In genomic region chr12:84451801-84452200, GRCm38 (mm10) we compare ENCODE assay signal across 8 mouse cellular contexts. TPM values are rescaled to one million over a fixed set of nuclear protein-coding genes. Genes with fewer than 3 reads are reported as not detected.
A peak's percentile ranks its signal among the peaks of the same experiment; 100 is the strongest.
DNase-seq lines count a peak whose midpoint lies in the region; ATAC-seq and TF ChIP-seq lines count a peak whose summit lies in the region.

No protein-coding gene starts in this region.

- DNase-seq in kidney, adult 2 months = no peak
- no peak for DNase-seq in kidney, postnatal 4 days
- DNase-seq in G1E (ENCODE audit: low spot score) = peak; percentile 3
- DNase-seq in embryonic facial prominence, embryonic 11.5 days (ENCODE audit: low spot score) = no peak
- no peak for DNase-seq in midbrain, embryonic 11.5 days (ENCODE audit: low spot score, missing footprints)
- DNase-seq in Muller cell, postnatal 12 days (ENCODE audit: inconsistent ontology term) = no peak

- H3K4me2 ChIP-seq in embryonic facial prominence, embryonic 11.5 days (ENCODE audit: low read depth, low read length) = peak overlapping the region; percentile 85
- H3K4me2 ChIP-seq in intestine, embryonic 16.5 days (ENCODE audit: low read depth, low read length) = peak overlapping the region; percentile 99
- peak overlapping the region; percentile 94 for H3K4me2 ChIP-seq in midbrain, embryonic 11.5 days

- H3K9me3 ChIP-seq in G1E (replicated peaks) = no peaks in the 10 kb centered on the region
- H3K9me3 ChIP-seq in embryonic facial prominence, embryonic 11.5 days (replicated peaks; ENCODE audit: control insufficient read depth, low read length) = no peaks in the 10 kb centered on the region
- H3K9me3 ChIP-seq in intestine, embryonic 16.5 days (ENCODE audit: control insufficient read depth, low read length) = no peaks in the 10 kb centered on the region
- no peaks in the 10 kb centered on the region for H3K9me3 ChIP-seq in midbrain, embryonic 11.5 days (ENCODE audit: control insufficient read depth, low read length)

- H3K9ac ChIP-seq in embryonic facial prominence, embryonic 11.5 days (replicated peaks; ENCODE audit: low read length) = peak overlapping the region; percentile 63
- peak overlapping the region; percentile 64 for H3K9ac ChIP-seq in intestine, embryonic 16.5 days (ENCODE audit: low read depth, low read length)
- peak overlapping the region; percentile 79 for H3K9ac ChIP-seq in midbrain, embryonic 11.5 days (ENCODE audit: low read length)

- TF ChIP-seq CTCF in kidney, adult 2 months (conservative IDR thresholded peaks at IDR 0.05; ENCODE audit: insufficient read depth, insufficient read length, low read depth, low read length) = no peak
- TF ChIP-seq CTCF in G1E (IDR thresholded peaks at IDR 0.05; ENCODE audit: low read depth, low read length) = no peak

- under 1% methylated on average over 11 of the region's 11 CpGs for WGBS in kidney, adult 2 months
- 2% methylated on average over 11 of the region's 11 CpGs for WGBS in embryonic facial prominence, embryonic 11.5 days
- WGBS in intestine, embryonic 16.5 days = 2% methylated on average over 11 of the region's 11 CpGs
- WGBS in midbrain, embryonic 11.5 days = 3% methylated on average over 11 of the region's 11 CpGs

- no peak for ATAC-seq in G1E (ENCODE audit: extremely low read depth, insufficient number of reproducible peaks, low FRiP score, poor library complexity, severe bottlenecking)
- ATAC-seq in embryonic facial prominence, embryonic 11.5 days (replicated peaks; ENCODE audit: insufficient number of reproducible peaks, low FRiP score, low TSS enrichment, low read depth) = no peak
- no peak for ATAC-seq in intestine, embryonic 16.5 days
- no peak for ATAC-seq in midbrain, embryonic 11.5 days (ENCODE audit: low FRiP score)
- ATAC-seq in cerebellum, adult (ENCODE audit: insufficient number of reproducible peaks, low FRiP score, low TSS enrichment) = no peak

- H3K27me3 ChIP-seq in kidney, adult 2 months (replicated peaks; ENCODE audit: control insufficient read depth, insufficient read depth, low read length) = no peaks in the 10 kb centered on the region
- 0 out of 2 replicates have a peak, but pooled peaks cover 3% of the 10 kb centered on the region for H3K27me3 ChIP-seq in G1E (ENCODE audit: insufficient read depth, low read length)
- H3K27me3 ChIP-seq in embryonic facial prominence, embryonic 11.5 days (ENCODE audit: control insufficient read depth, insufficient read depth, low read length) = no peaks in the 10 kb centered on the region
- no peaks in the 10 kb centered on the region for H3K27me3 ChIP-seq in intestine, embryonic 16.5 days (replicated peaks; ENCODE audit: control insufficient read depth, insufficient read depth, low read length)
- no peaks in the 10 kb centered on the region for H3K27me3 ChIP-seq in midbrain, embryonic 11.5 days (ENCODE audit: control insufficient read depth, insufficient read depth, low read length)

- TF ChIP-seq POLR2A in kidney, adult 2 months (IDR thresholded peaks at IDR 0.05; ENCODE audit: low read depth, low read length) = no peak

- peaks cover 5% of the 10 kb centered on the region; the same call in 1 of the 2 replicates for H3K4me1 ChIP-seq in kidney, adult 2 months (ENCODE audit: control insufficient read depth, insufficient read depth, low read length)
- H3K4me1 ChIP-seq in G1E (ENCODE audit: insufficient read depth, low read depth, low read length) = peaks cover 36% of the 10 kb centered on the region
- H3K4me1 ChIP-seq in embryonic facial prominence, embryonic 11.5 days (ENCODE audit: control insufficient read depth, insufficient read depth, low read length) = no peaks in the 10 kb centered on the region
- peaks cover 8% of the 10 kb centered on the region for H3K4me1 ChIP-seq in intestine, embryonic 16.5 days (ENCODE audit: control insufficient read depth, insufficient read depth, low read length)
- H3K4me1 ChIP-seq in midbrain, embryonic 11.5 days (ENCODE audit: control insufficient read depth, insufficient read depth, low read length) = peaks cover 11% of the 10 kb centered on the region

- peaks cover under 1% of the 10 kb centered on the region for H3K36me3 ChIP-seq in kidney, adult 2 months (ENCODE audit: control insufficient read depth, insufficient read depth, low read length)
- peaks cover 28% of the 10 kb centered on the region for H3K36me3 ChIP-seq in G1E (replicated peaks)
- H3K36me3 ChIP-seq in embryonic facial prominence, embryonic 11.5 days (replicated peaks; ENCODE audit: control insufficient read depth, insufficient read depth, low read depth, low read length) = no peaks in the 10 kb centered on the region
- no peaks in the 10 kb centered on the region for H3K36me3 ChIP-seq in intestine, embryonic 16.5 days (ENCODE audit: control insufficient read depth, insufficient read depth, low read length)
- no peaks in the 10 kb centered on the region for H3K36me3 ChIP-seq in midbrain, embryonic 11.5 days (ENCODE audit: control insufficient read depth, insufficient read depth, low read length)

- peak overlapping the region; percentile 84 for H3K4me3 ChIP-seq in kidney, adult 2 months (ENCODE audit: insufficient read depth, low read depth, low read length)
- peak overlapping the region; percentile 79 for H3K4me3 ChIP-seq in G1E (ENCODE audit: low read depth, low read length)
- peak overlapping the region; percentile 60 for H3K4me3 ChIP-seq in embryonic facial prominence, embryonic 11.5 days (ENCODE audit: low read depth, low read length)
- H3K4me3 ChIP-seq in intestine, embryonic 16.5 days (ENCODE audit: low read length) = peak overlapping the region; percentile 79
- peak overlapping the region; percentile 73 for H3K4me3 ChIP-seq in midbrain, embryonic 11.5 days (ENCODE audit: low read depth, low read length)

- peak overlapping the region; percentile 76 for H3K27ac ChIP-seq in kidney, adult 2 months (ENCODE audit: insufficient read depth, low read depth, low read length)
- H3K27ac ChIP-seq in embryonic facial prominence, embryonic 11.5 days (replicated peaks; ENCODE audit: low read depth, low read length) = no peak overlapping the region
- peak overlapping the region; percentile 73 for H3K27ac ChIP-seq in intestine, embryonic 16.5 days (ENCODE audit: low read length)
- no peak overlapping the region for H3K27ac ChIP-seq in midbrain, embryonic 11.5 days (ENCODE audit: low read depth, low read length)

RNA-seq across cellular contexts. Expression of gene Lin52, which starts 0.6 kb away (rescaled TPM):
- polyA plus RNA-seq in kidney, adult 2 months (2012; rRNA removed) = 21.6 and 26.3 TPM in 2 replicates
- 21.6 and 25.2 TPM in 2 replicates for total RNA-seq in G1E (2014; fragmentation: Nextera tagmentation)
- total RNA-seq in G1E (2017) = 30.9 and 38.5 TPM in 2 replicates
- 0.67 and 1.0 TPM in 2 replicates for polyA plus RNA-seq in G1E (2012)
- 35.8 and 36.1 TPM in 2 replicates for polyA plus RNA-seq in embryonic facial prominence, embryonic 11.5 days (2014; fragmentation: Nextera tagmentation; extraction: Ambion mirVana)
- 13.9 and 14.7 TPM in 2 replicates for polyA plus RNA-seq in intestine, embryonic 16.5 days (2015; fragmentation: Nextera tagmentation; extraction: Ambion mirVana)
- polyA plus RNA-seq in midbrain, embryonic 11.5 days (2014; fragmentation: Nextera tagmentation; extraction: Ambion mirVana) = 42.2 and 45.7 TPM in 2 replicates

RNA-seq across cellular contexts. Expression of gene Aldh6a1, which starts 1.0 kb away (rescaled TPM):
- 245 and 297 TPM in 2 replicates for polyA plus RNA-seq in kidney, adult 2 months (2012; rRNA removed)
- total RNA-seq in G1E (2014; fragmentation: Nextera tagmentation) (39.6 and 41.2 TPM in 2 replicates), G1E (2017) (14.7 and 16.1 TPM in 2 replicates)
- polyA plus RNA-seq in G1E (2012) = 3.5 and 4.6 TPM in 2 replicates
- polyA plus RNA-seq in embryonic facial prominence, embryonic 11.5 days (2014; fragmentation: Nextera tagmentation; extraction: Ambion mirVana) = 31.4 and 33.5 TPM in 2 replicates
- 34.9 and 36.5 TPM in 2 replicates for polyA plus RNA-seq in intestine, embryonic 16.5 days (2015; fragmentation: Nextera tagmentation; extraction: Ambion mirVana)
- 25.5 and 26.9 TPM in 2 replicates for polyA plus RNA-seq in midbrain, embryonic 11.5 days (2014; fragmentation: Nextera tagmentation; extraction: Ambion mirVana)

RNA-seq across cellular contexts. Expression of gene Rnf113a2, which starts 34.8 kb away (rescaled TPM):
- polyA plus RNA-seq in kidney, adult 2 months (2012; rRNA removed) = 5.6 and 6.2 TPM in 2 replicates
- total RNA-seq in G1E (2014; fragmentation: Nextera tagmentation) = 53.0 and 73.5 TPM in 2 replicates
- total RNA-seq in G1E (2017) = 55.6 and 59.1 TPM in 2 replicates
- polyA plus RNA-seq in G1E (2012) = 47.9 and 48.1 TPM in 2 replicates
- 29.4 and 30.0 TPM in 2 replicates for polyA plus RNA-seq in embryonic facial prominence, embryonic 11.5 days (2014; fragmentation: Nextera tagmentation; extraction: Ambion mirVana)
- 20.0 and 23.3 TPM in 2 replicates for polyA plus RNA-seq in intestine, embryonic 16.5 days (2015; fragmentation: Nextera tagmentation; extraction: Ambion mirVana)
- 28.0 and 30.8 TPM in 2 replicates for polyA plus RNA-seq in midbrain, embryonic 11.5 days (2014; fragmentation: Nextera tagmentation; extraction: Ambion mirVana)

RNA-seq across cellular contexts. Expression of gene Bbof1, which starts 42.9 kb away (rescaled TPM):
- polyA plus RNA-seq in kidney, adult 2 months (2012; rRNA removed) = 0.46 and 0.58 TPM in 2 replicates
- total RNA-seq in G1E (2014; fragmentation: Nextera tagmentation) (4.1 and 5.5 TPM in 2 replicates), G1E (2017) (4.4 and 6.0 TPM in 2 replicates)
- 2.2 and 2.7 TPM in 2 replicates for polyA plus RNA-seq in G1E (2012)
- polyA plus RNA-seq in embryonic facial prominence, embryonic 11.5 days (2014; fragmentation: Nextera tagmentation; extraction: Ambion mirVana) = 0.41 and 0.49 TPM in 2 replicates
- polyA plus RNA-seq in intestine, embryonic 16.5 days (2015; fragmentation: Nextera tagmentation; extraction: Ambion mirVana) = 0.56 and 0.84 TPM in 2 replicates
- polyA plus RNA-seq in midbrain, embryonic 11.5 days (2014; fragmentation: Nextera tagmentation; extraction: Ambion mirVana) = 0.70 and 0.81 TPM in 2 replicates

RNA-seq across cellular contexts. Expression of gene Entpd5, which starts 43.0 kb away (rescaled TPM):
- 100 and 111 TPM in 2 replicates for polyA plus RNA-seq in kidney, adult 2 months (2012; rRNA removed)
- total RNA-seq in G1E (2014; fragmentation: Nextera tagmentation) = 15.7 and 20.9 TPM in 2 replicates
- 14.4 and 16.0 TPM in 2 replicates for total RNA-seq in G1E (2017)
- 1.6 and 3.7 TPM in 2 replicates for polyA plus RNA-seq in G1E (2012)
- 9.0 and 10.9 TPM in 2 replicates for polyA plus RNA-seq in embryonic facial prominence, embryonic 11.5 days (2014; fragmentation: Nextera tagmentation; extraction: Ambion mirVana)
- 53.0 and 60.2 TPM in 2 replicates for polyA plus RNA-seq in intestine, embryonic 16.5 days (2015; fragmentation: Nextera tagmentation; extraction: Ambion mirVana)
- 8.8 and 9.3 TPM in 2 replicates for polyA plus RNA-seq in midbrain, embryonic 11.5 days (2014; fragmentation: Nextera tagmentation; extraction: Ambion mirVana)

Comparison
In these comparisons a context has a peak if more than half of its experiments do, and no peak if none do; other contexts are left out.
1. H3K27ac ChIP-seq: peak in kidney, adult 2 months (single experiment) and intestine, embryonic 16.5 days (single experiment); none in embryonic facial prominence, embryonic 11.5 days (single experiment) and midbrain, embryonic 11.5 days (single experiment).
2. Peak in every context shown above with its lines, with median percentiles within 50 percentile points of each other: H3K4me3 ChIP-seq, H3K4me2 ChIP-seq and H3K9ac ChIP-seq.